Mouse (Mus musculus) erythroid progenitor cell, adult 5-6 weeks (primary cell): Measurements from ENCODE around the gene Prss44. TPM values are rescaled to one million over a fixed set of nuclear protein-coding genes. Genes with fewer than 3 reads are reported as not detected.
A peak's percentile ranks its signal among the peaks of the same experiment; 100 is the strongest.
"Not testable (repeated sequence)": the region's sequence is repeated elsewhere in the genome, so short reads cannot be mapped to it uniquely, and the experiment has no call there.

Source experiments
- ATAC-seq: replicated peaks from 2 replicates; pipeline ENCODE4 v1.8.0; 2016; ENCODE audit warnings: moderate number of reproducible peaks, mild to moderate bottlenecking, moderate TSS enrichment, inconsistent platforms; ENCODE audit not compliant: poor library complexity, low FRiP score, severe bottlenecking
- total RNA-seq, 2 experiments: library from RNA; stranded (forward) in 1 of 2; stranded (reverse) in 1 of 2; fragments of 150-400 nt in 1 of 2; fragments of 186-747, 209-891 nt in 1 of 2; gene quantifications; 2 replicates each; pipeline versions ENCODE4 v1.2.3 to v1.2.4; 2015 to 2017; ENCODE audit warnings: low replicate concordance in 2 of 2

Gene Prss44
- total RNA-seq (2015; ENCODE audit: low replicate concordance) (not detected in 2 replicates), total RNA-seq (2017; ENCODE audit: low replicate concordance) (not detected in 2 replicates)

- no peak for ATAC-seq
Observed at GRCm38 (mm10) chr9:110813789-110814188, at the start of gene Prss44. Gene Prss44 (plus strand): TSS chr9:110813994.

DNA sequence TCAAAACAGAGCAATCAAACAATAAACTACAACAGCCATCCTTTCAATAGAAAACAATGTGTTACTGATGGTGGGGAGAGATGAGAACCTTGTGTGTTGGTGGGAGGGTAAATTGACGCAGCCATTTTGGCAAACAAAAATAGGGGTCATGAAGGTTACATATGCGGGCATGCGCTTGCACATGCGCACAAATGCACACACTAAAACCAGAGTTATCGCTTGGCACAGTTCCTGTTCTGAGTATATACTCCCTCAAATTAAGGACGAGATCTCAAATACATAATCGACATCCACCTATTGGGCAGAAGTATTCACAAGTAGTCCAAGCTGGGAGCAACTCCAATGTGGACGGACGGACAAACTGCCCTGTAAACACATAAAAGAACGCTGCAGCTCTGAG, 41.5 kb upstream of the Prss44 start:
- ATAC-seq, result no peak

GRCm38 (mm10) chr9:110774403-110775268, 39.2 kb upstream of the Prss44 start:
- no peak for ATAC-seq

DNA sequence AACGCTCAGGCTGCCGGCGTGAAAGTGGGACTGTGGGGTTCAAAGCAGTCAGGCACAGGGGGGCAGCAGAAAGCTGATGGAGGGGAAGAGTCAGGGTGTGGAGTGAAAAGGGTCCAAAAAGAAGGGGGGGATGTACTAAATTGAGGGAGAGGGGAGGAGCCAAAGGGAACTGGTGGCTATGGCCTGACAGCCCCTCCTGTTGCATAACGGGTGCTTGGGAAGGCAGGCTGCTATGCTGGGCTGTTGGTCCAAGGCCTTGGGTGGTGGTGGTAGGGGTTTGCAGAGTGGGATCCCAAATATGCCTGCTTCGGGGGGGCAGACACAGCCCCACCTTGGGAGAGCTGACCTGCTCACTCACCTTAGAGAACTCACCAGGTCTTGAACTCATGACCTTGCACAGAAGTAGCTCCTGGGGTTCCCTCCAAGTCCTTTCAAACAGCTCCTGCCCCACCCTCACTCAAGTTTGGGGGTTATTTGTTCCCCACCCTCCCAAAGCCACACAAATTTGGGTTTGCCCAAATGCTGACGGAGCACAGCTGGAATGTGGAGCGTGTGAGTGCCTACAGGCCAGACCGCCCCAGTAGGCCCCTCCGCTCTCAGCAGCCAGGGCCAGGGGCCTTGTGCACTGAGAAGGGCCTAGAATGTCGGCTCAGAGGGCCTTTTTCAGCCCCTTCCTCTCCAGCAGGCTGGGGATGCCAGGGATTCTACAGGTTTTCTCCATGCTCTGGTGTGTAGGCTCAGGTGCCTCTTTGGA, 38.3 kb upstream of the Prss44 start:
- no peak for ATAC-seq

GRCm38 (mm10) chr9:110778100-110778499, 35.7 kb upstream of the Prss44 start:
- ATAC-seq, result no peak

GRCm38 (mm10) chr9:110778559-110778958, 35.2 kb upstream of the Prss44 start:
- ATAC-seq, result no peak

DNA sequence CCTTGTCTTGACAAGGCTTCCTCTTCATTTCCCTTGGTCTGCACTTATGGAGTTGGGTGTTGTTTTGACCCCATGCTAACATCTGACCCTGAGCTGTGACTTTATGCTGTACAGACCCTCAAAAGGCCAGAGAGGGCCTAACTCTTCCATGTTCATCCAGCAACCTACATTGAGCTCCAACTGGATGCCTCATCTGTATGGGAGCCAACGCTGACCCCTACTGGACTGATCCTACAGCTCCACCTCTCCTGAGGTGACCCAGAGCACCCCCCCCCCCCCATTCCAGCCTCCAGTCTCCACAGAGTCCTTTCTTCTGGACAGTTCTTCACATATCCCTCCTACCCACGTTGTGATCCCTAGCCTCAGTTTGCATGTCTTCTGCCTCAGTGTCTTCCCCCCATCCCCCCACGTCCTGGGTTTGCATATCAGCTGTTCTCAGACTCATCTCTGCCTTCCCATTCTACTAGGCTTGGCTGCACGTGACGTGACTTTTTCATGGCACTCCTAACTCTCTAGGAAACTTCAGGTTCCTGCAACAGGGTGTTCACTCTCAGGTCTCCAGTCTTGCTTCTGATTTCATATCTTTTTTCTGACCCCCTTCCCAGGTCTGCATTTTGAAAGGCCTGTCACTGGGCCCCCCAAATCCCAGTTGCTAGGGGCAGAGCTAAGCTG, 34.4 kb upstream of the Prss44 start:
- ATAC-seq, result no peak

GRCm38 (mm10) chr9:110781256-110781721, 32.5 kb upstream of the Prss44 start:
- peak; percentile 75 for ATAC-seq

- ATAC-seq, result 0 out of 2 replicates have a peak, but pooled peaks have one; percentile 8
Observed at GRCm38 (mm10) chr9:110781731-110782130, 32.1 kb upstream of the Prss44 start.

DNA sequence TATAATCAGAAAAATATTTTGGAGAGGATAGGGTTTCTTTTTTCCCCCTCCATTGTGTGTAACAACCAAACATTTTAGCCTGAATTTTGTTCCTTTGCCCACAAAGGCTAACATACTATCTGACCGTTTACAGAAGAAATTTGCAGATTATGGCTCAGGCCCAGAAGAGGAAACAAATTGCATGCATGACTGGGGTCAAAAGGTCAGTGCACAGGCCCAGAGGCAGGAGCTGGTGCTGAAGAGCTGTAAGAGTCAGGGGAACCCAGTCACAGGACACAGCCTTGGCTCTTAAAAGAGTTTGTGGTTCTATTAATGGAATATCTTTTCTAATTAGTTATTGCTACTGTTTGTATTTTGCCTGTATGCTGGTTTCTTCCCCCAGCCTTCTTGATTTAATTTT, 30.2 kb upstream of the Prss44 start:
- no peak for ATAC-seq

DNA sequence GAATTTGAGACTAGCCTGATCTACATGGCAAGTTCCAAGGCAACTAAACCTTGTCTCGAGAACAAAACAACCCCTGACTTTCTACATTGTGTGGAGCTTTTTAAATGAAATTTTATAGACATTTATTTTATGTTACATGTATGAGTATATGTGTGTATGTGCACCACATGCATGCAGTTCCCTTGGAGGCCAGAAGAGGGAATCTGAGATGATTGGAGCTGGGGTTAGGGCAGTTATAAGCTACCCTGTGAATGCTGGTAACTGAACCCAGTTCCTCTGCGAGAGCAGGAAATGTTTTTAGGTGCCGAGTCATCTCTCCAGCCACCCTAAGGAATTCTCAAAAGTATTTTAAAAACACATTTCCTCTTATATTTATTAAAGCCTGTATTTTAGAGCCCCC, 25.6 kb upstream of the Prss44 start:
- no peak for ATAC-seq

DNA sequence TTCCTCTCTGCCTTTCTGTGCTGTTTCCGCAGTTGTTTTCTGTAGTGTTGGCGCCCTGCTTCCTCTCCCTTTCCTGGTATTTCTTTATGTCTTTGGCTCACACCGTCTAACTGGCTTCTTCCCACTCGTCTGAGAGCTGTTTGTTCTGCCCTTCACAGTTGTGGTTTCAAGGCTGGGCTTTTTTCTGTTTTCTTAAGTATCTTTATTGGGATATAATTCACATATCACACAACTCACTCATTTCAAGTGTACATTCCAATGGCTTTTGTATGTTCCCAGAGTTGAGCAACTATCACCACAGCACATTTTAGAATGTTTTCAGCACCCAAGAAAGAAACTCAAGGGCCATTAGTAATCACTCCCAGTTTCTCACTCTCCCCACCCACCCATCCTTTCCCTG, 23.3 kb upstream of the Prss44 start:
- no peak for ATAC-seq

- no peak for ATAC-seq
Observed at GRCm38 (mm10) chr9:110797013-110797412, 16.8 kb upstream of the Prss44 start.

DNA sequence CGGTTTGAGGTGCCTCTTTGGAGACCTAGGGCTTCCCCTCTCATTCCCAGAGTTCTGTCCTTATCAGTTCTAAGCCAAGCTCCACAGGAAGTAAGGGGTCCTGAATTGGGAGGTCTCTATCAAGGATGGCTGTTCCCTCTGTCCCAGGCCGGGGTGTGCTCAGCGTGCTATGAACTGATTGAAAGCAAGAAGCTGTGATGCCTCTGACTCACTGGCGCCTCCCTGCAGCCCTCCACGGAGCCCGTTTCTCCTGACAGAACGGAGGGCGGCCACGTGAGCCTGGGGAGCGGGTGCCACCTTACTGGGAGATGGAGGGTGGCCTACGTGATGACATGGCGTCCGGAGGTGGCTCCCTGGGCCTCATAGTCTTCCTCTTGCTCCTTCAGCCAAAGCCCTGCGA, 15.9 kb upstream of the Prss44 start, which contains the start of gene Prss42:
Gene Prss42 (plus strand): TSS at position 301 of the 400 bp plus-strand sequence.
- no peak for ATAC-seq

- no peak for ATAC-seq
Observed at GRCm38 (mm10) chr9:110800834-110801479, 12.8 kb upstream of the Prss44 start.

GRCm38 (mm10) chr9:110803294-110803693, 10.5 kb upstream of the Prss44 start:
- no peak for ATAC-seq

DNA sequence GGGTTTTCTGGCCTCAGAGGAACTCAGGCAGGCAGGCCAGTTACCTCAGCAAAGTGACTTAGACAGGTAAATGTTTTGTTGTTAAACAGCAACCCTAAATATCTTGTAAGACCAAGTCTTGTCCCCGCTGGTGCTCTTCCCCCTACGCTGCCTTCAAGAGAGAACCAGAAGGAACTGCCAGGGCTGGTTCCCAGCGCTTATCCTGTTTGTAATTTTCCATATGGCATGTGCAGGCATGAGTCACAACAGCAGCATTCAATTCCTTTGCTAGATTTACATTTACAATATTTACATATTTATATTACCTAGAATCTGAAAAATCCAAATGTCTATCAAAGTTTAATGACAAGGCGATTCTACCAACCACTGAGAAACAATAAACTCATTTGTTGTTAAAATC, 3.7 kb upstream of the Prss44 start:
- no peak for ATAC-seq

GRCm38 (mm10) chr9:110820546-110820945, 6.8 kb downstream of the Prss44 start:
- not testable (repeated sequence) for ATAC-seq

DNA sequence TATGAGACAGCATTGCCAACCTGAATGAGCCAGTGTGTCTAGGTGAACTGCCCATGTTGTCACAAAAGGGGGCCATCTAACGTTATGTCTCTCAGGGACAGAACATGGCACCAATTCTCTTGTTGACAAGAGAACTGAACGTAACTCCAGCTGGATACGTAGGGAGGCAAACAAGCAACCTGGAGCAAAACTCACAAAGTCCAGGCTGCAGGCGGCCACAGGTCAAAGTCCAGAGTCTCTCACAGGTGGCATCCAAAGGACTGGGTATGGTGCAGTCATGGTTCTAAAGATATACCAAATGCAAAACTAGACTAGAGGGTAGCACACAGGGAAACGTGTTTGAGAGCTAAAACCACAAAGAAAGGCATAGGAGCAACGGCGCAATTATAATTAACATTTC, 7.6 kb downstream of the Prss44 start:
- ATAC-seq, result no peak

- ATAC-seq, result no peak
Observed at GRCm38 (mm10) chr9:110825426-110825825, 11.6 kb downstream of the Prss44 start.
